Mouse (Mus musculus): ENCODE measurements around the gene Gabbr2. TPM values are rescaled to one million over a fixed set of nuclear protein-coding genes. Genes with fewer than 3 reads are reported as not detected.
A peak's percentile ranks its signal among the peaks of the same experiment; 100 is the strongest.

Gabbr2 gene
- polyA plus RNA-seq, 1 experiment from 2014 or later = 13.9 TPM

GRCm38 (mm10) chr4:46710018-46710417, 281.7 kb downstream of the Gabbr2 start:
- no peaks in the 10 kb centered on the region for H3K9me3 ChIP-seq (replicated peaks; ENCODE audit: control insufficient read depth, low read length, poor library complexity, severe bottlenecking)
- H3K4me1 ChIP-seq (ENCODE audit: control insufficient read depth, insufficient read depth, low read length) = peaks cover 23% of the 10 kb centered on the region
- WGBS = 60% methylated on average over 6 of the region's 6 CpGs
- H3K4me2 ChIP-seq (ENCODE audit: low read length) = no peak overlapping the region
- H3K4me3 ChIP-seq (ENCODE audit: low read depth, low read length) = no peak overlapping the region
- no peaks in the 10 kb centered on the region for H3K36me3 ChIP-seq (ENCODE audit: control insufficient read depth, insufficient read depth, low read length)
- H3K27me3 ChIP-seq (ENCODE audit: control insufficient read depth, insufficient read depth, low read depth, low read length) = no peaks in the 10 kb centered on the region
- peak overlapping the region; percentile 81 for H3K27ac ChIP-seq (ENCODE audit: low read length)
- ATAC-seq = 0 out of 2 replicates have a peak, but pooled peaks have one; percentile 6
- no peak overlapping the region for H3K9ac ChIP-seq (ENCODE audit: low read depth, low read length)

- H3K4me3 ChIP-seq (ENCODE audit: low read depth, low read length) = no peak overlapping the region
- H3K27ac ChIP-seq (ENCODE audit: low read length) = peak overlapping the region; percentile 81
These were observed 282.2 kb downstream of the Gabbr2 start for GRCm38 (mm10) chr4:46709492-46709891.

GRCm38 (mm10) chr4:46705739-46706138, 285.9 kb downstream of the Gabbr2 start:
- no peaks in the 10 kb centered on the region for H3K9me3 ChIP-seq (replicated peaks; ENCODE audit: control insufficient read depth, low read length, poor library complexity, severe bottlenecking)
- no peak overlapping the region for H3K27ac ChIP-seq (ENCODE audit: low read length)
- peaks cover 13% of the 10 kb centered on the region for H3K4me1 ChIP-seq (ENCODE audit: control insufficient read depth, insufficient read depth, low read length)
- no peak overlapping the region for H3K4me2 ChIP-seq (ENCODE audit: low read length)
- no peak for ATAC-seq
- no peak overlapping the region for H3K4me3 ChIP-seq (ENCODE audit: low read depth, low read length)
- H3K9ac ChIP-seq (ENCODE audit: low read depth, low read length) = no peak overlapping the region
- 78% methylated on average over 12 of the region's 12 CpGs for WGBS
- no peaks in the 10 kb centered on the region for H3K36me3 ChIP-seq (ENCODE audit: control insufficient read depth, insufficient read depth, low read length)
- H3K27me3 ChIP-seq (ENCODE audit: control insufficient read depth, insufficient read depth, low read depth, low read length) = no peaks in the 10 kb centered on the region

More at GRCm38 (mm10) chr4:46709492-46709891, 282.2 kb downstream of the Gabbr2 start:
- 69% methylated on average over 7 of the region's 7 CpGs for WGBS
- Histone ChIP-seq H3K36me3 (ENCODE audit: control insufficient read depth, insufficient read depth, low read length) (no peaks in the 10 kb centered on the region), H3K9ac (ENCODE audit: low read depth, low read length) (no peak overlapping the region), H3K4me2 (ENCODE audit: low read length) (no peak overlapping the region), H3K4me1 (ENCODE audit: control insufficient read depth, insufficient read depth, low read length) (peaks cover 23% of the 10 kb centered on the region), H3K9me3 (replicated peaks; ENCODE audit: control insufficient read depth, low read length, poor library complexity, severe bottlenecking) (no peaks in the 10 kb centered on the region), H3K27me3 (ENCODE audit: control insufficient read depth, insufficient read depth, low read depth, low read length) (no peaks in the 10 kb centered on the region)
- ATAC-seq = no peak

GRCm38 (mm10) chr4:46703146-46703545, 288.5 kb downstream of the Gabbr2 start:
- ATAC-seq = no peak
- 92% methylated on average over 10 of the region's 10 CpGs for WGBS

GRCm38 (mm10) chr4:46700223-46700651, 291.4 kb downstream of the Gabbr2 start:
- Histone ChIP-seq H3K4me1 (ENCODE audit: control insufficient read depth, insufficient read depth, low read length) (no peaks in the 10 kb centered on the region), H3K4me2 (ENCODE audit: low read length) (no peak overlapping the region), H3K9ac (ENCODE audit: low read depth, low read length) (no peak overlapping the region), H3K27ac (ENCODE audit: low read length) (peak overlapping the region; percentile 54; the same call in 1 of the 2 replicates), H3K27me3 (ENCODE audit: control insufficient read depth, insufficient read depth, low read depth, low read length) (no peaks in the 10 kb centered on the region; the same call in 1 of the 2 replicates), H3K36me3 (ENCODE audit: control insufficient read depth, insufficient read depth, low read length) (no peaks in the 10 kb centered on the region), H3K4me3 (ENCODE audit: low read depth, low read length) (no peak overlapping the region), H3K9me3 (replicated peaks; ENCODE audit: control insufficient read depth, low read length, poor library complexity, severe bottlenecking) (no peaks in the 10 kb centered on the region)
- 45% methylated on average over 10 of the region's 10 CpGs for WGBS
- ATAC-seq = peak; percentile 54

More at GRCm38 (mm10) chr4:46703146-46703545, 288.5 kb downstream of the Gabbr2 start:
- Histone ChIP-seq H3K9me3 (replicated peaks; ENCODE audit: control insufficient read depth, low read length, poor library complexity, severe bottlenecking) (no peaks in the 10 kb centered on the region), H3K36me3 (ENCODE audit: control insufficient read depth, insufficient read depth, low read length) (no peaks in the 10 kb centered on the region), H3K4me1 (ENCODE audit: control insufficient read depth, insufficient read depth, low read length) (no peaks in the 10 kb centered on the region), H3K9ac (ENCODE audit: low read depth, low read length) (no peak overlapping the region), H3K27ac (ENCODE audit: low read length) (no peak overlapping the region), H3K4me2 (ENCODE audit: low read length) (no peak overlapping the region), H3K4me3 (ENCODE audit: low read depth, low read length) (no peak overlapping the region), H3K27me3 (ENCODE audit: control insufficient read depth, insufficient read depth, low read depth, low read length) (no peaks in the 10 kb centered on the region; the same call in 1 of the 2 replicates)

GRCm38 (mm10) chr4:46696467-46696866, 295.2 kb downstream of the Gabbr2 start:
- Histone ChIP-seq H3K9me3 (replicated peaks; ENCODE audit: control insufficient read depth, low read length, poor library complexity, severe bottlenecking) (no peaks in the 10 kb centered on the region), H3K4me2 (ENCODE audit: low read length) (no peak overlapping the region), H3K27me3 (ENCODE audit: control insufficient read depth, insufficient read depth, low read depth, low read length) (no peaks in the 10 kb centered on the region; the same call in 1 of the 2 replicates), H3K4me1 (ENCODE audit: control insufficient read depth, insufficient read depth, low read length) (no peaks in the 10 kb centered on the region), H3K27ac (ENCODE audit: low read length) (no peak overlapping the region), H3K36me3 (ENCODE audit: control insufficient read depth, insufficient read depth, low read length) (no peaks in the 10 kb centered on the region), H3K9ac (ENCODE audit: low read depth, low read length) (no peak overlapping the region), H3K4me3 (ENCODE audit: low read depth, low read length) (no peak overlapping the region)
- WGBS = 65% methylated on average over 6 of the region's 6 CpGs
- ATAC-seq = no peak

- WGBS = 74% methylated on average over 8 of the region's 8 CpGs
- Histone ChIP-seq H3K4me1 (ENCODE audit: control insufficient read depth, insufficient read depth, low read length) (no peaks in the 10 kb centered on the region), H3K4me3 (ENCODE audit: low read depth, low read length) (no peak overlapping the region), H3K27me3 (ENCODE audit: control insufficient read depth, insufficient read depth, low read depth, low read length) (no peaks in the 10 kb centered on the region), H3K4me2 (ENCODE audit: low read length) (no peak overlapping the region), H3K36me3 (ENCODE audit: control insufficient read depth, insufficient read depth, low read length) (no peaks in the 10 kb centered on the region), H3K9me3 (replicated peaks; ENCODE audit: control insufficient read depth, low read length, poor library complexity, severe bottlenecking) (no peaks in the 10 kb centered on the region), H3K9ac (ENCODE audit: low read depth, low read length) (0 out of 2 replicates have a peak overlapping the region, but pooled peaks have one; percentile 10), H3K27ac (ENCODE audit: low read length) (no peak overlapping the region)
- no peak for ATAC-seq
These were observed 301.1 kb downstream of the Gabbr2 start for GRCm38 (mm10) chr4:46690565-46690964.

GRCm38 (mm10) chr4:46690023-46690420, 301.7 kb downstream of the Gabbr2 start:
- H3K9ac ChIP-seq (ENCODE audit: low read depth, low read length) = 0 out of 2 replicates have a peak overlapping the region, but pooled peaks have one; percentile 10
- 80% methylated on average over 8 of the region's 8 CpGs for WGBS
- no peaks in the 10 kb centered on the region for H3K36me3 ChIP-seq (ENCODE audit: control insufficient read depth, insufficient read depth, low read length)
- no peak overlapping the region for H3K4me3 ChIP-seq (ENCODE audit: low read depth, low read length)
- no peak overlapping the region for H3K27ac ChIP-seq (ENCODE audit: low read length)
- H3K4me2 ChIP-seq (ENCODE audit: low read length) = no peak overlapping the region
- no peaks in the 10 kb centered on the region for H3K27me3 ChIP-seq (ENCODE audit: control insufficient read depth, insufficient read depth, low read depth, low read length)
- no peak for ATAC-seq
- no peaks in the 10 kb centered on the region for H3K4me1 ChIP-seq (ENCODE audit: control insufficient read depth, insufficient read depth, low read length)
- H3K9me3 ChIP-seq (replicated peaks; ENCODE audit: control insufficient read depth, low read length, poor library complexity, severe bottlenecking) = no peaks in the 10 kb centered on the region

- Histone ChIP-seq H3K27me3 (ENCODE audit: control insufficient read depth, insufficient read depth, low read depth, low read length) (no peaks in the 10 kb centered on the region), H3K9ac (ENCODE audit: low read depth, low read length) (no peak overlapping the region), H3K36me3 (ENCODE audit: control insufficient read depth, insufficient read depth, low read length) (no peaks in the 10 kb centered on the region), H3K4me1 (ENCODE audit: control insufficient read depth, insufficient read depth, low read length) (no peaks in the 10 kb centered on the region), H3K4me2 (ENCODE audit: low read length) (no peak overlapping the region), H3K27ac (ENCODE audit: low read length) (no peak overlapping the region), H3K4me3 (ENCODE audit: low read depth, low read length) (no peak overlapping the region), H3K9me3 (replicated peaks; ENCODE audit: control insufficient read depth, low read length, poor library complexity, severe bottlenecking) (no peaks in the 10 kb centered on the region)
- 44% methylated on average over 15 of the region's 15 CpGs for WGBS
- ATAC-seq = peak; percentile 78
These were observed 302.2 kb downstream of the Gabbr2 start for GRCm38 (mm10) chr4:46689397-46690022.

Measured in midbrain, embryonic 16.5 days (tissue).